Mouse (Mus musculus) forebrain, embryonic 11.5 days (tissue): ENCODE results near the gene Chmp2a. TPM values are rescaled to one million over a fixed set of nuclear protein-coding genes. Genes with fewer than 3 reads are reported as not detected.
A peak's percentile ranks its signal among the peaks of the same experiment; 100 is the strongest.

Experiments
- ATAC-seq: fragments of 200-750 bp; cut with Nextera tagmentation; replicated peaks from 2 replicates; pipeline ENCODE4 v1.8.0; 2017; ENCODE audit warnings: moderate TSS enrichment; ENCODE audit not compliant: low FRiP score
- DNase-seq: peaks from one replicate; pipeline ENCODE4 v3.0.0-alpha.2; 2017; ENCODE audit warnings: low spot score
- H3K27ac ChIP-seq: fragments of 300-500 bp; sonication (generic); 2 replicates; pipeline ENCODE4 v1.5.1; 2014; ENCODE audit warnings: low read depth, low read length
- H3K27me3 ChIP-seq: fragments of 300-500 bp; sonication (generic); 2 replicates; pipeline ENCODE4 v1.6.1; 2014; ENCODE audit warnings: mild to moderate bottlenecking, low read length, mixed read lengths; ENCODE audit not compliant: control insufficient read depth, insufficient read depth
- H3K36me3 ChIP-seq: fragments of 300-500 bp; sonication (generic); 2 replicates; pipeline ENCODE4 v1.6.1; 2014; ENCODE audit warnings: mild to moderate bottlenecking, low read length, moderate library complexity, mixed read lengths; ENCODE audit not compliant: control insufficient read depth, insufficient read depth
- H3K4me1 ChIP-seq: fragments of 300-500 bp; sonication (generic); replicated peaks from 2 replicates; pipeline ENCODE4 v1.6.1; 2014; ENCODE audit warnings: low read length, mixed read lengths; ENCODE audit not compliant: control insufficient read depth, insufficient read depth
- H3K4me2 ChIP-seq: fragments of 300-500 bp; sonication (generic); 2 replicates; pipeline ENCODE4 v1.6.1; 2014; ENCODE audit warnings: low read depth, mild to moderate bottlenecking, low read length, moderate library complexity, mixed read lengths; ENCODE audit not compliant: severe bottlenecking
- H3K4me3 ChIP-seq: fragments of 300-500 bp; sonication (generic); 2 replicates; pipeline ENCODE4 v1.5.1; 2014; ENCODE audit warnings: low read depth, low read length
- H3K9ac ChIP-seq: fragments of 300-500 bp; sonication (generic); 2 replicates; pipeline ENCODE4 v1.6.1; 2014; ENCODE audit warnings: low read length
- H3K9me3 ChIP-seq: fragments of 300-500 bp; sonication (generic); 2 replicates; pipeline ENCODE4 v1.6.1; 2016; ENCODE audit warnings: low read length, mixed read lengths; ENCODE audit not compliant: control insufficient read depth
- WGBS: fragments of 180-500 bp; shearing (Covaris S2); extraction: QIAGEN DNeasy Blood & Tissue Kit; methylation state at CpG from one replicate; pipeline ENCODE4 v1.1.7; 2014; 5-methylcytosine and 5-hydroxymethylcytosine counted together
- polyA plus RNA-seq: library from polyadenylated mRNA; unstranded; fragments of >200 nt; fragmentation: Nextera tagmentation; extraction: Ambion mirVana; gene quantifications from 2 replicates; pipeline ENCODE4 v1.2.1, GENCODE M21; 2014

Gene Chmp2a
- polyA plus RNA-seq, 1 experiment from 2014 or later, result 114 TPM

DNA sequence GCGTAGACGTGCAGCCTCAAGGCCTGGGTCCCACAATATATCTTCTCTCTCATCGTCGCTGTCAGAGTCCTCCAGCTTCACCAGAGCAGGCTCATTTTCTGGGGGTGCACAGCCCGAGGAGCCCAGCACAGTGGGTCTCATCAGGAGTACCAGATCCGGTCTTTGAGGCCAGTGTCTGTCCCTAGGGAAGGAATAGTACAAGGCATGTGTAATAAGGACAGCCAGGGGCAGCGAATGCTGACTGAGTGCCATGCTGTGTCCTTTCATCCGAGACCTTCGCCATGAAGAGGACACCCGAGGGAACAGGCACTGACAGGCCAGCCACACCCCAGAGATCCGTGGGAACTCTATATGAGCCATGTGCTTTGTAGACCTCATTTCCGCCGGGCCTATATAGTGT is 18.4 kb upstream of the Chmp2a start:
- no peak overlapping the region for H3K27ac ChIP-seq
- no peak overlapping the region for H3K4me3 ChIP-seq
- 90% methylated on average over 13 of the region's 13 CpGs for WGBS
- no peak overlapping the region for H3K9ac ChIP-seq
- H3K27me3 ChIP-seq, result no peaks in the 10 kb centered on the region
- no peaks in the 10 kb centered on the region for H3K36me3 ChIP-seq
- H3K4me1 ChIP-seq, result peaks cover 2% of the 10 kb centered on the region; the same call in 1 of the 2 replicates
- H3K4me2 ChIP-seq, result no peak overlapping the region
- H3K9me3 ChIP-seq, result no peaks in the 10 kb centered on the region
- no peak for DNase-seq
- ATAC-seq, result no peak

DNA sequence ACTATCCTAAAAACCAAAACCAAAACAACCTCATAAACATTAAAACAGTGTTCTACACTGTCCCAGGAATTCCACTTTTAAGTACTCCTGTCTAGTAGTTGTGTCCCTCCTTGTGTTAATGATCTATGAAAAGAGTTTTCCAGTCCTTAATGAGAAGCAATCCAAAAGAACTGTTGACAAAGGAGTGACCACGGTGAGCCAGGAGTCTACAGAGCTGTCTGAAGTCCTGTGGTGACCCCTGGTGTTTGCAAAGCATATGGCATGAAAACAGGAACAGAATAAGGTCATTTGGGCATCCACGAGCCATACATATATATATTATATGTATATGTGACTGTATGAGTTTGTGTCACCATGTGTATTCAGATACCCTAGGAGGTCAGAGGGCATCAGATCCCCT is 11.5 kb upstream of the Chmp2a start:
- peak; percentile 78 for ATAC-seq
- WGBS, result 14% methylated on average over 2 of the region's 2 CpGs
- Histone ChIP-seq H3K4me2 (no peak overlapping the region), H3K4me1 (peaks cover 5% of the 10 kb centered on the region), H3K27me3 (peaks cover 31% of the 10 kb centered on the region), H3K9me3 (no peaks in the 10 kb centered on the region), H3K4me3 (no peak overlapping the region), H3K9ac (no peak overlapping the region), H3K27ac (no peak overlapping the region), H3K36me3 (no peaks in the 10 kb centered on the region)
- DNase-seq, result peak; percentile 73

DNA sequence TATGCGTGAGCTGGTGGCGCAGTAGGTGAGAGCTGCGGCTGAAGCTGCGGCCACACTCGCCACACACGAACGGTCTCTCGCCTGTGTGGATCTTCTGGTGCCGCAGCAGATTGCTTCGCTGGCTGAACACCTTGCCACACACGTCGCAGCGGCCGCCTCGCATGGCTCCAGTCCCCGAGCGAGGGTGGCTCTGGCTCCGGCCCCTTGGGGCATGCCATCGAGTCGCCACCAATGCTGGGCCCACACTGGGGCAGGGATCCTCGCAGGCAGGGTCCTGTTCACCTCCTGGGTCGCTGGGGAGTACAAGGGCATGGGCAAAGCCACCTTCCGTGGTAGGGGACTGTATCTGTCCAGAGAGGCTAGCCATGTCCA is 9.6 kb upstream of the Chmp2a start:
- H3K9ac ChIP-seq, result peak overlapping the region; percentile 61
- no peaks in the 10 kb centered on the region for H3K9me3 ChIP-seq
- H3K36me3 ChIP-seq, result no peaks in the 10 kb centered on the region
- peaks cover 31% of the 10 kb centered on the region for H3K27me3 ChIP-seq
- 4% methylated on average over 23 of the region's 23 CpGs for WGBS
- H3K4me3 ChIP-seq, result peak overlapping the region; percentile 40
- DNase-seq (peak; percentile 72), ATAC-seq (no peak; the same call in 1 of the 2 replicates)
- H3K4me1 ChIP-seq, result peaks cover 5% of the 10 kb centered on the region
- peak overlapping the region; percentile 92 for H3K4me2 ChIP-seq
- H3K27ac ChIP-seq, result no peak overlapping the region

DNA sequence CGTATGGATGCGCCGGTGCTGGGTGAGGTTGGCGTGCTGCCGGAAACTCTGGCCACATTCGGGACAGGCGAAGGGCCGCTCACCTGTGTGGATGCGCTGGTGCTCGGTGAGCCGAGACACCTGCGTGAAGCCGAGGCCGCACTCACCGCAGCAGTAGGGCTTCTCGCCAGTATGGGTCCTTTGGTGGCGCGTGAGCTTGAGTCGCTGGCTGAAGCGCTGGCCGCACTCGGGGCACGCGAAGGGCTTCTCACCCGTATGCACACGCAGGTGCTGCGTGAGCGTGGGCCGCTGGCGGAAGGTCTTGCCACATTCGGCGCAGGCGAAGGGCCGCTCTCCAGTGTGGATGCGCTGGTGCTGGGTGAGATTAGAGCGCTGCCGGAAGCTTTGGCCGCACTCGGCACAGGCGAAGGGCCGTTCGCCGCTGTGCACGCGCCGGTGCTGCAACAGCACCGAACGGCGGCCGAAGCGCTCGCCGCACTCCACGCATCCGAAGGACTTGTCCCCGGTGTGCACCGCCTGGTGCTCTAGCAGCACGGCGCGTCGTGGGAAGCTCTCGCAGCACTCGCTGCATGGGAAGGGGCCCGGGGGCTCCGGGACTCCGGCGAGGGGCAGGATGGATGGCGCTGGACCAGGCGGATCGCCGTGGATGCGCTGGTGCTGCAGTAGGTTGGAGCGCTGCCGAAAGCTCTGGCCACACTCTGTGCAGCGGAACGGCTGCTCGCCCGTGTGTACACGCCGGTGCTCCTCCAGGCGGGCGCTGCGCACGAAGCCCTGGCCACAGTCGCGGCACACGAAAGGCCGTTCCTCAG is 9.0 kb upstream of the Chmp2a start:
- Histone ChIP-seq H3K9me3 (no peaks in the 10 kb centered on the region), H3K9ac (peak overlapping the region; percentile 61), H3K27me3 (peaks cover 31% of the 10 kb centered on the region), H3K4me3 (peak overlapping the region; percentile 40), H3K36me3 (no peaks in the 10 kb centered on the region), H3K4me1 (peaks cover 8% of the 10 kb centered on the region), H3K4me2 (peak overlapping the region; percentile 92), H3K27ac (no peak overlapping the region)
- DNase-seq (peak; percentile 74), ATAC-seq (peak; percentile 29)
- 5% methylated on average over 85 of the region's 88 CpGs for WGBS

DNA sequence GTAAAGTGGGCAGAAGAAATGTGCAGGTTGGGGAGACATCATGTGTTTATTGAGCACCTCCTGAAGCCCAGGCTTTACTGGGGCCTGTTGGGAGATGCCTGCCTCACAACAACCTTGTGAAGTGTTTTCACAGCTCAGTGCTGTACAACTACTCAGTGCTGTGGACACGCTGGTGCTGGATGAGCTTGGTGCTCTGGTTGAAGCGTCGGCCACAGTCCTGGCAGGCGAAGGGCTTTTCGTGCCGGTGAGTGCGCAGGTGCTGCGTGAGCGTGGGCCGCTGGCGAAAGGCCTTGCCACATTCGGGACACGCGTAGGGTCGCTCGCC is 8.5 kb upstream of the Chmp2a start:
- no peak for DNase-seq
- no peak for ATAC-seq
- Histone ChIP-seq H3K27ac (no peak overlapping the region), H3K27me3 (peaks cover 31% of the 10 kb centered on the region), H3K9ac (no peak overlapping the region; the same call in 1 of the 2 replicates), H3K4me1 (peaks cover 9% of the 10 kb centered on the region), H3K4me2 (peak overlapping the region; percentile 92), H3K4me3 (peak overlapping the region; percentile 40), H3K36me3 (no peaks in the 10 kb centered on the region), H3K9me3 (no peaks in the 10 kb centered on the region)
- WGBS, result 42% methylated on average over 16 of the region's 16 CpGs

DNA sequence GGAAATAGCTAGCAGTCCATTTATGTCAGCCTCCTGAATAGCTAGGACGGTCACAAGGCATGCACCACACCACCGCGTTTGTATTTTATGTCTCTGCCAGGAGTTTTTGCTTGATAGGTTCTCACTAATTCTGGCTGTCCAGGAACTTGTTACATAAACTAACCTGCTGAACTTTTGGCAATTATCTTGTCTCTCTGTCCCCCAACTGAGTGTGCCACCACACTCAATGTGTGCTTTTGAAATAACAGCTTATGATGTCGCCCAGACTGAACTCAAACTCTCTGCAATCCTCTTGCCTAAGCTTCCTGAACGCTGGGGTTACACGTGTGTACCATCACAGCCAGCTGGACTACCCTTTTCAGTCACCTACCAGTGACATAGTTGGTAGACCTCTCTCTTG is 7.9 kb upstream of the Chmp2a start:
- no peak overlapping the region for H3K4me3 ChIP-seq
- no peaks in the 10 kb centered on the region for H3K36me3 ChIP-seq
- H3K4me1 ChIP-seq, result peaks cover 9% of the 10 kb centered on the region
- H3K9me3 ChIP-seq, result no peaks in the 10 kb centered on the region
- H3K27ac ChIP-seq, result no peak overlapping the region
- no peak overlapping the region for H3K4me2 ChIP-seq
- DNase-seq, result no peak
- peaks cover 31% of the 10 kb centered on the region for H3K27me3 ChIP-seq
- no peak for ATAC-seq
- no peak overlapping the region for H3K9ac ChIP-seq
- WGBS, result 75% methylated on average over 6 of the region's 6 CpGs

DNA sequence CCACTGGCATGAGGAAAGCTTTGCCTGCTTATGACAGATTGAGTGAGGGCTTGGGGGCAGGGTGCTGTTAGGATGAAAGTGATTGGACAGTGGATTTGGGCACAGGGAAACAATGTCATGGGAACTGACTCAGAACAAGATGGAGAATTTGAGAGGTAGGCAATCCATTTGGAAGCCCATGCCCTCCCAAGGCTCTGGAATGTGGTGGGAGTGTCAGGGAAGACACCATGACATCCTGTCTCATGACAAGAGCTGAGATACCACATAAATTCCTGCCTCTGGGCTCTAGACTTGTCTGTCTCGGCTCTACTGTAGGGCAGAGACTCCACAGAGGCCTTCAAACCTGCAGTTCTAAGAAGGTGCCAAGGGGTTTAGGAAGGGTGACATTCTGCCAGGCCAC is 6.6 kb upstream of the Chmp2a start:
- Histone ChIP-seq H3K36me3 (no peaks in the 10 kb centered on the region), H3K27ac (no peak overlapping the region), H3K9me3 (no peaks in the 10 kb centered on the region), H3K4me2 (no peak overlapping the region), H3K9ac (no peak overlapping the region), H3K4me3 (no peak overlapping the region), H3K4me1 (peaks cover 12% of the 10 kb centered on the region), H3K27me3 (peaks cover 31% of the 10 kb centered on the region)
- DNase-seq (no peak), ATAC-seq (no peak)
- WGBS, result 74% methylated on average over 1 of the region's 1 CpGs

DNA sequence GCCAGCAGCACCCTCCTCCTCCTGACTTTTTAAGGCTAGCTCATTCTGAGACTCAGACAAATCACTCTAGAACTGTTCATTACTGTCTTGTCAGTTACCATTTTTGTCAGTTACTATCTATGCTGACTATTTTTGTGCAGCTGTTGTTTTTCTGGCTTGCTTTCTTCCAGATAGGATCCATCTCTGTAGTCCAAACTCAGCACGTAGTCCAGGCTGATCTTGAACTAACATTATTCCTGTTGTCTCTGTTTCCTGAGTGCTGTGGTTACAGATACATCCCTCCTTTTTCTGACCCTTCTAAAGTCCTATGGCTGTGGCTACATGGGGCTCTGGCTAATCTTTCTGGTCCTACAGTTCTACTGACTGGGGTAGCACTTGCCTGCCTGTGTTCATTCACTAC is 4.6 kb upstream of the Chmp2a start:
- no peak for ATAC-seq
- Histone ChIP-seq H3K9ac (peak overlapping the region; percentile 93; the same call in 1 of the 2 replicates), H3K9me3 (no peaks in the 10 kb centered on the region), H3K4me2 (peak overlapping the region; percentile 81; the same call in 1 of the 2 replicates), H3K27ac (no peak overlapping the region), H3K27me3 (peaks cover 20% of the 10 kb centered on the region), H3K4me3 (no peak overlapping the region), H3K4me1 (peaks cover 17% of the 10 kb centered on the region), H3K36me3 (peaks cover 3% of the 10 kb centered on the region; the same call in 1 of the 2 replicates)
- no peak for DNase-seq
- WGBS, result 94% methylated on average over 1 of the region's 1 CpGs
